Mouse (Mus musculus) frontal cortex, adult 2 months (tissue): ENCODE data around the gene Snx30. TPM values are rescaled to one million over a fixed set of nuclear protein-coding genes. Genes with fewer than 3 reads are reported as not detected.
A peak's percentile ranks its signal among the peaks of the same experiment; 100 is the strongest.

ENCODE experiments used
- DNase-seq, 2 experiments: peaks; one replicate each; pipeline ENCODE4 v3.0.0; 2022; ENCODE audit warnings: low spot score in 1 of 2; ENCODE audit errors: extremely low spot score in 1 of 2
- polyA plus RNA-seq: library from polyadenylated mRNA; depleted of rRNA; stranded (reverse); fragments of >200 nt; gene quantifications from 2 replicates; pipeline ENCODE4 v1.2.3, GENCODE M21; 2012; rRNA removed

Snx30 gene
- polyA plus RNA-seq: 11.9 and 13.0 TPM in 2 replicates

DNA sequence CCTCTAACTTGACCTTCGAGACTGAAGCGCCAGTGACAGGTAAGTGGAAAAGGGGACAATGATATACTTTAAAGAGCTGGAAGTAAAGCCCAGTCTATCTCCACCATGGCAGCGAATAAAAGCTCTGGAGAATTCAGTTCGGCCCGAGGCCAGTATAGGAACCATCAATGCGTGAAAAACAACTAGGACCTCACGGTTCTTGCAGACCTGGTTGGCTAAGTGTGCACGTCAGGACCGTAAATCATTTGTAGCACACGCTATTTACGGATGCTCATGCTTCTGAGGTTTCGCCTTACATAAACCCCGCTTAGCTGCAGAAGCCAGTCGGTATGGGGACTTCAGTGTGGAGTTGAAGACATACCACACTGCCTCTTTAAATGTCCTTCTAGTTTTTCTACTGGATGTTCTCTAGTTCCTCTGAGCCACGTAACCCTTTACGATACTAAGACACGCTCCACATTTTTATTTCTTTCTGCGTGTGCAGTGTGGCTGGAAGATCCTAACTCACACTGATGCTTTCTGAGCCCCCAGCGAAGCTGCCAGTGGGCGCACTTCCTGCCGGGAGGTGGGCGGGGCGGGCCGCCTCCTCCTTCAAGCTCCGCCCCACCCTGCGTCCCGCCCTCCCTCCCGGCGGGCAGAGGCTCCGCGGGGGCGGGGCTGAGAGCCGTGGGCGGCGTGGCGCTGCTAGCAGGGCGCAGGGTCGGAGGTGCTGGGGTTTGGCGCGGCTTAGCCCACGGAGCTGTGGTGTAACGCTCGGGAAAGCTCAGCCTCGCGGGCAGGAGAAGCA, at the start of gene Snx30:
Gene Snx30, plus strand, starts transcription at position 660 of the 787 bp plus-strand sequence.
- peak; percentile 70 to 90 for DNase-seq

DNA sequence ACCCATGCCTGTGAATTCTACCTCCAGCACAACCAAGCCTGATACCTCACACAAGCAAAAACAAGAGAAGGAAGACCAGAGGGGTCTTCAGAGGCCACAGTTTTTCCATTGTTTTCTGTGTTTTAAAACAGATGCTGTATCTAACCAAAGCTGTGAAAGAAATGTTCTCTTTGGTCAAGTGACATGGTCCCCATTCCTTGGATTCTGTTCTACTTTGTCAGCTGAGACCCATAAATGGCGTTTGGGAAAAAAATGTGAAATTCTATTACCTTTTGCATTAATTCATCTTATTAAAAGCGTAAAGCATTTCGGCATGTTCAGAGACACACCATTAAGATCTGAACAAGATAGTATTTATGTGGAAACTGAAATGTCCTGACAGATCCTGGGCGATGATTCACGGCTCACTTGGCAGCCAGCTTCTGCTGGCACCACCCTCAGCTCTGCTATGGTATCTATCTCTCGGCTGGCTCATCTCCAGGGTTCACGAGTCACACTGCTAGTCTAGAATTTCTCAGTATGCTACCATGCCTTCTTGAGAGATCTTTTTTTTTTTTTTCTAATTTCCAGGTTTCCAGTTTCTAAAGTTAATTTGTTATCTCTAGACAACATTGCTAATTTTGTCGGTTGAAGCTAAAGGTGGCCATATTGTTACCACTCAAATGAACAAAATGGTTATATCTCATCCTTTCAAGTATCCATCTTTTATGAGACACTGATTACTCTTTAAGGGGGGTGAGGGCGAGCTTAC, 49.1 kb upstream of the Snx30 start:
- peak; percentile 69 to 89 for DNase-seq

DNA sequence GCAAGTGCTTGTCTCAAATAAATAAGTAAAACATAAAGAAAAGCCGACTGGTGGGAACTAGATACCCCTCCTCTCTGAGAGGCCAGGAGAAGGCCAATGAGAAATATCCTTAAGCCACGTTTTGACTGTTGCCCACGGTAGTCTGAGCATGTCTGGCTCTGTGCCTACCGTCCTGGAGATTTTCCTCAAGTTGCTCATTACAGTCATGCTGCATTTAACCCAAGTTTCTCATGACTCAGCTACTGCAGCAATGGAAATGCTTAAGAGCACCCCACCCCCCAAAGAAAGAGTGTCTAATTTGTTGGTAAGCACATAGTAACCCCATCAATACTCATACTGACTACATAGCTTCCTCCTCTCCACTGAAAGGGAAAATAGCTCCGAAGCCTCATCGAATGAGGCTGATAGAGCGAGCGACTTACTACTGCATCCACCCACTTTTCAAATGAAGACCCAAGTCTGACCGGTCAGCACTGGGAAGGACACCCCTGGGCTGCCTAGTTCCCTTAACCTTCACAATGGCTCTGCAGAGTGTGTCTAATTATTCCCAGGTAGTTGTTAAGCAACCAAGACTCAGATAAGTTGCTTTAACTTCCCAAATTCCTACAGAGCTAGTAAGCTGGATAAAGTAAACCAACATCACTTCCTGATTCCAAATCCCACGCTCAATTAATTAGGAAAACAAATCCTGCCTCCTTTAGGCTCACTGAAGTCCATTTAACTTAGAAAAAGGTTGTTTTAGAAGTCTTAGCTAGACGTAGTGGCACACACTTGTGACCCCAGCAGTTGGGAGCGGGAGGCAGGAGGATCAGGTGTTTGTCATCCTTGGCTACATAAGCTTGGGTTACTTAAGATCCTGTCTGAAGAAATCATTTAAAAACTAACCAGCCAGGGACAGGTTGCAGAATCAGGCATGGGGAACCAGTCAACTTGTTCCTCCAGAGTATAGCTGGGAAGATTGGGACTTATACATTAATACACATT, 47.9 kb upstream of the Snx30 start:
- no peak for DNase-seq

DNA sequence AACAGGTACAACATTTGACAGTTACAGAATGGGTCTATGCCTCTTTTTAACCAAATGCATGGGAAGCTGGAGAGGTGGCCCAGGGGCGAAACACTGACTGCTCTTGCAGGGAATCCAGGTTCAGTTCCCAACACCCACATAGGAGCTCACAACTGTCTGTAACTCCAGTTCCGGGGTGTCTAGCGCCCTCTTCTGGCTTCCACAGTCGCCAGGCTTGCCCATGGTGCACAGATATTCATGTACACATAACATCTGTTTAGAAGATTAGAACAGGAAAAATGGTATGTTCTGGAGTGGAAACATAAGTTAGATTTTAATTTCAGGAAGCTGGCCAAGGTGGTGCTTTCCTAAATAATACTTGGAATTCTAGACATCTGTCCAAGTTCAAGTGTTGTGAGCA, 45.6 kb upstream of the Snx30 start:
- DNase-seq: no peak

DNA sequence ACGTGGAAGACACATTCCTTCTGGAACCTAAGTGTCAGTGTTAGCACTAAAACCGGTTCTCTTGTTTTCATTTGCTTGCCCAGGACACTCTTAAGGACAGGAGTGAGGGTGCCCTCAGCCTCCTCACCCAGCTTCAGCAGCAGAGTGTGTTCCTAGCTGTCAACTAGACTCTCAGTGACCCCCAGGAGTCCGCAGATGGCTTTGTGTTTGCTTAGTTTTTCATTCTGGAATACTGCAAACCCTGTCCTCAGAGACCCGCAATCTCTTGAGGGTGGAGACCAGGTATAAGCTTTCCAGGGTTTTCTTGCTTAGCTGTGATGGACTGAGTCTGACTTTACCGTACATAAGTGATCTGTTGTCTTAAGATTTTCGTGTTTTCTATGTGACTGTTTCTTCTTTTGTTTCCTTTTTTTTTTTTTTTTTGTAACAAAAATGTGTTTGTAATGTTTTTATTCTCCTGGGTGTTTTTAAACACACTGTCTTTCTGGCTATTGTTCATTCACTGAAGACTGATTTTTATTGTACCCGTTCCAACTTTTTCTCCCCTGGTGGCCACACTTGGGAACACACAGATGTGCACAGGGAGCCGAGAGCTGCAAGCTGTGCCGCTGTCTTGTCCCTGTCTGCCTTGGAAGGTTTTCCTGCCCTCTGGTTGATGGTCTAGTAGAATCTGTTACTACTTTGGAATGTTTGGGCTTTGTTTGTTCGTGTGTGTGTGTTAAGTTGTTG, 44.8 kb upstream of the Snx30 start:
- peak in 1 of 2 experiments; percentile 40 for DNase-seq

DNA sequence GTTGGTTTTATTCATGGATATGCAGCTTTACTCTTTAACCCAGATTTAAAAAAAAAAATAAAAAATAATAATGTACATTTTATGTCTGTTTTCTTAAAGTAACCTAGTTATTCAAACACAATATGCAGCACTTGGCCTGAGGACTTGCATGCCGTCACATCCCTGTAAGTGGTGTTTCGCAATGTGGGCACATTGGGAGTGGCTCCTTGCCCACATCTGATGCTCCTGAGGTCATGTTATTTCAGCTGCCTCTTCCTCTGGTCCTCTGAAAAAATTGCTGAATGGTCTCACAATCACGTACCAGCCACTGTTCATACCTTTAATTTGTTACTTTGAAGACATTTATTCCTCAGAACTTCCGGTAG, 44.3 kb upstream of the Snx30 start:
- no peak for DNase-seq

DNA sequence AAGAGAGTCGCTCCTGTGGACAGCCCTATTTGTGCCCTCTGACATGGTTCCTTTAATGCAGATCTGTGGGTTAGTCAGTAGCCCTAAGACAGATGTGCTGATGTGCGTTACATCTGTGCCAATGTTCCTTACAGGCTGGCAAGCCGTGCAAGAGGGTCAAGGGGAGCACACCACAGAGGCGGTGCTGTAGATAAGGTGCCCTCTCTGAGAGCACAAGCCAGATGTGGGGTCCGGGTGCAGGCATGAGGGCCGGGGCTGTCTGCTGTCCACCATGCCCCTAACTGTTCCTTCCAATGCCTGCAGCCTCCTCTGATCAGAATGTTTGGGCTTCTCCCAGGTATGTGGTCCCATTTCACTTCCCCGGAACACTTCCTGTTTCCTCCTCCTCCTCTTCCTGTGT, 40.7 kb upstream of the Snx30 start:
- no peak for DNase-seq

DNA sequence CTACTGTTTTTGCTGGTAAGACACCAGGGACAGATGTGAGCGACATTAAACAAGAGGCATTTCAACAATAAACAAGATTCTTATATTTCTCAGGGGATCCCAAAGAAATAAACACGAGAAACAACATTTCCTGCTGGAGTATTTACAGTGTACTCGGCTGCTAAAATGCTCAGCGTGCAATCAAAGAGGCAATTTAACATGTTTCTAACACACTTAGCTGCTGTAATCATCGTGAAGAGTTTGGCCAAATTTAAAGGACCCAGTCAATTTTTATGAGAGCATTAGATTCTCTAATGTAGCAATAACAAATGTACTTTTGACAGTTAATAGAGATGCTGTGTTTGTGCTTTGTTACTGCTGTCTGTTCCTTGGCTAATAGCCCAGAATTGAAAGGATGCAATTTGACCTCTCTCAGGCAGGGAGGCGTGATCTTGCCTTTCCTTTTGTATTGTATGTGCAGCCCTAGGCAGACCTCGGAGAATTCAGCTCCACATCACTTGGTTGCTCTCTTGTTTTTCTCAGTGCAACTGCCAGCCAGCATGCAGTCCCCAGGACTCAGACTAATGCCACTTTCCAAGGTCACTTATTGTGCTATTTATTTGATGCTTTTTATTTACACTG, 40.1 kb upstream of the Snx30 start:
- DNase-seq: no peak

DNA sequence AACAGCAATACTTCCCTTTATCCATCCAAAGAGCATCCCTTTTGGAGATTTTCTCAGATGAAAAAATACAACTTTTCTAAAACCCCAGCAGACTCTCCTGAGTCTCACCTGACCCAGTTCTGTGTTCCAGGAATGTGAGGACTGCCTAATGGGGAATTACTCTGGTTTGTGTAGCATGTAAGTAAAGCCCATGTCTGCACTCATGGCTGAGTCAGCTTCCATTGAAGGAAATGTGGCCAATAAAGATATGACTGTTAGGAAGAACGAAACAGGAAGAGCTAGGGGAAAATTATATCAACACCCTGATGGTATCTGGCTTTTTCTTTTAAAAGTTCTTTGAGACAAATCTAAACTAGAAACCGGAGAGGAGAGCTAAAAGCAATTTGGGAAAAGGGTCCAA, 37.9 kb upstream of the Snx30 start:
- DNase-seq: no peak

DNA sequence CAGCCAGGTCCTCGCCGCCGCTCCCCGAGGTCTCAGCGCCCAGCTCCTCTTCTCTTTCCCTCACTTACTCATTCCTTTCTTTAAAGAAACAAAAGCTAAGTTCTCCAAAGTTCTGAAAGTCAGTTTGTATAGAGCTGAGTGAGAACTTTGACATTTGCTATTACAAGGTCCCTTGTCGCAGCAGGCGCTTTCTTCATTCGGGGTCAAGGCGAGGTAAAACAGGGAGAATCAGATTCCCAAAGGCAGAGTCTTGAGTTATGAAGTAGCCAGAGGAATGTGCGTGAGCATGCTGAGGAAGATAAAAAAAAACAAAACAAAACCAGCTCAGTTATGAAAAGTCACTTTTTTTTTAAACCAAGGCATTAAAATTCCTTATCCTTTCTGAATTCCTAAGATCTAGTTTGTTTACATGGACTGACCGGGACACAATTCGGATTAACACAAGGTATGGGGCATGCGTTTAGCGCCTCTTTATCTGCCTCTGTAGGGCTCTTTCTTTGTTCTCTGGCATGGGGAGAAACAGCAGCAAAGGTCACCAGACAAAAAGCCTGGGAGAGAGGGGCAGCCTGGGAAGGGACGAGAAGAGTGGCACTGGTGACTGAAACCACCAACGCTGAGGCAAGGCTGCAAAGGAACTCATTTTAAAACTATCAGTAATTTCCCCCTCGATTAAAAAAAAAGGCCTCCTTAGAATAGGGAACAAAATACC, 33.3 kb upstream of the Snx30 start:
- DNase-seq: no peak

DNA sequence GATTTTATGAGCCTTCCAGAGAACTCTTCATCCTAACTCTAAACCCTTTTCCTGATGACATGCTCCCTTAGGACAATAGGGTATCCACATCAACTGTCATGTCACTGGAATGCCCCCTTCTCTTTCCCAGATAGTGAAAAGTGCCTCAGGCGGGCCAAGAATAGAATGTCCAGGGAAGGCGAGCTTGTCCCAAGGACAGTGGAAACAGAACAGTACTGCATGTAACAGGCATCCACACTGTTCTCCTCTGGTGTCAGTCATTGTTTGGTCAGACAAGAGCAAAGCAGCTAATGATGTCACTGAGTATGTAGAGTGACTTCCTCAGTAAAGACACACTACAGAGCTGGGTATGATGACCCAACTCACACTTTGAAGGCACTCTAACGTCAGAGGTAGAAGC, 27.8 kb upstream of the Snx30 start:
- no peak for DNase-seq

DNA sequence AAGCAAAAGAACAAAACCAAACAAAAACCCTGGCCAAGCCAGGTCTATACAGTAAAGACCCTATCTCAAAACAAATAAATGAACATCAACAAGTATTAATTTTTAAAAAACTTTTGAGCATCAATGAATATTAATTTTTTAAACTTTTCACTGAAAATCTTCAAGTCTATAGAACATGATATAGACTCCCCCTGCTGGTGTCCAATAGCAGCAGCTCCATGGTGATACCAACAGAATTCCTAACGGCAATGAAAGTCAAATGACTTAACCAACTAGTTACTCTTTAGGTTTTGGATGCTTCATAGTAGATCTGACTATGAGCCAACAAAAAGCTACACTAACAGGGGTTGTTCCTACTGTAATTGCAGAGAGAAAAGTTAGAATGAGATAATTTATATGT, 25.1 kb upstream of the Snx30 start:
- peak in 1 of 2 experiments; percentile 50 for DNase-seq

DNA sequence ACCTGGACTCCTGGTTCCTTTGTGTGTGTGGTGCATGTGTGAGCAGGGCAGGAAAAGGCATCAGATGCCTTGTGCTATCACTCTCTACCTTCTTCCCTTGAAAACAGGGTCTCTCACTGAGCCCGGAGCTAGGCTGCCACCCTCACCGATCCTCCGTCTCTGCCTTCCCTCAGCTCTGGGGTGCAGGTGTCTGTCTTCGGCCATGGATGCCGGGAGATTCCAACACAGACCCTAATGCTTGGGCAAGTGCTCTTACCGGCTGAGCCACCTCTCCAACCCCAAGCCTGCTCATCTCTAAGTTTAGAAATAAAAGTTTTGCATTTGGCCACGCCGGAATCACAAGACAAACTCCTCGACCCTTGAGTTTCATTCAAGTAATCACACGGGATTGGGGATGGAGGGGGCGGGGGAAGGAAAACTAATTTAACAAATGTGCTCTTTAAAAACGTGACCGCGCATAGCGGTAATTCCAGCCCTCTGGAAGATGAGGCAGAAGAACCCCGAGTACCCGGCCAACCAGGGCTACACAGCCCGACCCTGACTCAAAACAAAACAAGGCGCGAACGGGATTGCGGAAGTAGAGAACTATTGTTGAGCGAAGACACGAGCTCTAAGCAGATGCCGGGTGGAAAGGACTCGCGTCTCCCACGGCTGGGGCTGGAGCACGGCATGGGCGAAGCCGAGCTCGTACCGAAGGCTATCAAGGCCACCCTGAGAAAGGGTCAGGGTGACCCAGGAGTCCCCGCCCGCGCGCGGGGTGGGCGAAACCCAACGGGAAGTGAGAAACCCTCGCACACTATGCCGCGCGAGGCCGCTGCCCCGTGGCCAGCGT, 22.6 kb upstream of the Snx30 start:
- no peak for DNase-seq

DNA sequence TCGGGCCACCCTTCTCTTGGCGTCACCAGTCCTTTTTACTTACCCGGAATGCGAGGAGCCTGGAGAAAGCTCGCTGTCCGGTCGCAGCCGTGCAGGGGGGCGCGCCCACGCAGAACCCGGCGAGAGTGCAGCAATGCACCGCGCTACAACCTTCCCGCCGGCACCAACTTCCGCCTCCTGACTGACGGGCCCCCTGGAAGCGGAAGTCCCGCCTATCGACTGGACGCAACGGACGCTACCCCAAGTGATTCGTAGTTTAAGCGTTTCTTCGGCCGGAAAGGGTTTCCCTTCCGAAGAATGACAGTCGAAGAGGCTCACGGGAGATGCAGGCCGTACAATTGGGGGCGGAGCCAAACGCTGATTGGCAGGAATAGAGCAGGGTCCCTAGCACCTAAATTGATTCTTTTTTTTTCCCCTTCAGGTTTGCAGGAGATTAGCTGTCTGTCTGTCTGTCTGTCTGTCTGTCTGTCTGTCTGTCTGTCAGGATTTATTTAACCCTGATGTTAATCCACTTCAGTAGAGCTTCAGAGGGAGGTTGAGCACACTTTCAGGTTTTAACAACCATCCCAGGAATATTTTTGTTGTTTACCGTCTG, 21.9 kb upstream of the Snx30 start:
- peak; percentile 96 to 98 for DNase-seq

DNA sequence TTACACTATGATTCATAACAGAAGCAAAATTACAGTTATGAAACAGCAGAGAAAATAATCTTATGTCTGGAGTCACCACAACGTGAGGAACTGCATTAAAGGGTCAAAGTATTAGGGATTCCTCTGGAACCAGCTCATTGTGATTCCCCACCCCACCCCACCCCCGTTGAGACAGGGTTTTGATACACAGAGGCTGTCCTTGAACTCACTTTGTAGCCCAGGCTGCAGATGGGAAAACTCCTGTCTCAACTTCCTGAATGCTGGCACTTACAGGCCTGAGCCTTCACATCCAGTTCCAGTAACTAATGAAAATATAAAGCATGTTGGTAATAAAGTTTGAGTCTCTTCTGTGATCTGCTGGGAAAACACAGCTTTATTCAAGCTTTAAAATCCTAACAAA, 20.2 kb upstream of the Snx30 start:
- no peak for DNase-seq

DNA sequence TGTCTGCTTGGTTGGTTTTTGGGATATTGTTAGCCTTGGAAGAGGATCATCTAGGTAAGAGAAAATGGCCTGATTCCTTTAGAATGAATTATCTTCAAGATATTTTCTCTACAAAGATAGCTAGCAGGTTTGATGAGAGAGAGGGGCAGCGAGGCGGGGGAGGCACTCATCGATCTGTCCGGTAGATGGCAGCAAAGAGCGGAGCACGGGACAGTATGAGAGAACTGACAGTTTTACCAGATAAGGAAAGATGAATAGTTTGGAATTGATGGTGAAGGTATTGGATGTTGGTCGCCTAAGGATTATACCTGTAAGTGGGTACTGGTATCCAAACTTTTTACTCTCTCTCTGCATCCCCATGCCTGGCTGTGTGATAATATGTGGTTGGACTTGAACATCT, 19.0 kb upstream of the Snx30 start:
- DNase-seq: peak in 1 of 2 experiments; percentile 89

DNA sequence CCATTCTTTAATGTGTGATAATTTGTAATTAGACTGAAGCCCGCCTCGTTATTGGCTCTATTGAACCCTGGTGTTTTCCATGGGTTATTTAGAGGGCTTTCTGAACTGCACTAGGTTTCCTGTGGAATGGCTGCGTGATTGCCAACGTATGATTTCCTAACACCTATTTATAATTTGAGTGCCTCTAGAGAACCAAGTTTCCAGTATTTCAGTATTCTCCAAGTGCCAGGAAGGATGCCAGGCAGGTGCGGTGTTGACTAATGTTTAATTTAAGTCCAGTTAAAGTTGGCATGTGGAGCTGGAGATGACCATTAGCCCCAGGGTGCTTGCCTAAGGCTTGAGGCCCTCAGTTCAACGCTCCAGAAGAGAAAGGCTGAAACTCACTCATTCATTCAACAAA, 18.5 kb upstream of the Snx30 start:
- DNase-seq: no peak

DNA sequence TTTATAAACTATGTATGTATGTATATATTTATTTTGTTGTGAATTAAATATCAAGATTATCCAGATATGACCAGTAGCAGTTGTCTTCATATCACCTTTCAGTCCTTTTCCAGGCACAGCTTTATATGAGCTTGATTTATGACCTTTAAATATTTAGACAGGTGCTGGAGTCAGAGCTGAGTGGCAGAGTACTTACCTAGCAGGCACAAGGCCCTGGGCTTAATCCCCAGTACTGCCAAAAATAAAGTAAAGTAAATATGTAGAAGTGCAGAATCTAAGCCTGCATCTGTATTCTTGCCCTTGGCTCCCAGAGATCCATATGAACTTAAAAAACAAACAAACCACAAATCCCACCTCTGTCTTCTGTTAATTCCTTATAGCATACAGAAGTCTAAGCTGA, 16.6 kb upstream of the Snx30 start:
- DNase-seq: no peak
